Mouse (Mus musculus): ENCODE results near the gene Tldc2.

- TF ChIP-seq CTCF (IDR thresholded peaks at IDR 0.05; ENCODE audit: borderline replicate concordance, insufficient read depth, low read depth, low read length) (no peak), POLR2A (IDR thresholded peaks at IDR 0.05; ENCODE audit: borderline replicate concordance, insufficient read depth, low read length) (no peak)
Observed at GRCm38 (mm10) chr2:157064978-157065878, 21.6 kb upstream of the Tldc2 start.
